Mouse (Mus musculus) embryonic facial prominence, embryonic 14.5 days (tissue): ENCODE data around the gene Tm7sf2. TPM values are rescaled to one million over a fixed set of nuclear protein-coding genes. Genes with fewer than 3 reads are reported as not detected.

Experiments used
- ATAC-seq: fragments of 200-750 bp; cut with Nextera tagmentation; 2 replicates; pipeline ENCODE4 v1.8.0; 2017; ENCODE audit warnings: low read depth, moderate number of reproducible peaks, moderate TSS enrichment
- DNase-seq: peaks from one replicate; pipeline ENCODE4 v3.0.0-alpha.2; 2015; ENCODE audit warnings: low spot score
- H3K27ac ChIP-seq: fragments of 300-500 bp; sonication (generic); replicated peaks from 2 replicates; pipeline ENCODE4 v1.5.1; 2014; ENCODE audit warnings: low read depth, mild to moderate bottlenecking, low read length, moderate library complexity
- H3K27me3 ChIP-seq: fragments of 300-500 bp; sonication (generic); replicated peaks from 2 replicates; pipeline ENCODE4 v1.6.1; 2014; ENCODE audit warnings: low read length; ENCODE audit not compliant: control insufficient read depth, insufficient read depth
- H3K36me3 ChIP-seq: fragments of 300-500 bp; sonication (generic); 2 replicates; pipeline ENCODE4 v1.6.1; 2014; ENCODE audit warnings: low read length, mixed read lengths; ENCODE audit not compliant: control insufficient read depth, insufficient read depth
- H3K4me1 ChIP-seq: fragments of 300-500 bp; sonication (generic); 2 replicates; pipeline ENCODE4 v1.6.1; 2014; ENCODE audit warnings: antibody characterized with exemption, low read length; ENCODE audit not compliant: control insufficient read depth, insufficient read depth
- H3K4me2 ChIP-seq: fragments of 300-500 bp; sonication (generic); 2 replicates; pipeline ENCODE4 v1.6.1; 2014; ENCODE audit warnings: low read depth, mild to moderate bottlenecking, low read length, moderate library complexity, mixed read lengths
- H3K4me3 ChIP-seq: fragments of 300-500 bp; sonication (generic); 2 replicates; pipeline ENCODE4 v1.5.1; 2014; ENCODE audit warnings: low read depth, mild to moderate bottlenecking, low read length
- H3K9ac ChIP-seq: fragments of 300-500 bp; sonication (generic); 2 replicates; pipeline ENCODE4 v1.6.1; 2014; ENCODE audit warnings: low read depth, mild to moderate bottlenecking, low read length, moderate library complexity, mixed read lengths
- H3K9me3 ChIP-seq: fragments of 300-500 bp; sonication (generic); 2 replicates; pipeline ENCODE4 v1.6.1; 2016; ENCODE audit warnings: low read length; ENCODE audit not compliant: control insufficient read depth
- WGBS: fragments of 180-500 bp; shearing (Covaris S2); extraction: QIAGEN DNeasy Blood & Tissue Kit; methylation state at CpG from one replicate; pipeline ENCODE4 v1.1.7; 2014; 5-methylcytosine and 5-hydroxymethylcytosine counted together
- polyA plus RNA-seq: library from polyadenylated mRNA; unstranded; fragments of >200 nt; fragmentation: Nextera tagmentation; extraction: Ambion mirVana; gene quantifications from 2 replicates; pipeline ENCODE4 v1.2.1, GENCODE M21; 2014

The Tm7sf2 gene
- polyA plus RNA-seq, 1 experiment from 2014 or later = 21.7 TPM

GRCm38 (mm10) chr19:6097847-6098246, 29.7 kb upstream of the Tm7sf2 start:
- Histone ChIP-seq H3K4me2 (no peak overlapping the region), H3K4me3 (no peak overlapping the region), H3K9me3 (no peaks in the 10 kb centered on the region), H3K36me3 (peaks cover 13% of the 10 kb centered on the region; the same call in 1 of the 2 replicates), H3K27ac (no peak overlapping the region), H3K4me1 (no peaks in the 10 kb centered on the region), H3K9ac (no peak overlapping the region), H3K27me3 (no peaks in the 10 kb centered on the region)
- DNase-seq (no peak), ATAC-seq (no peak)
- 85% methylated on average over 3 of the region's 3 CpGs for WGBS

DNA sequence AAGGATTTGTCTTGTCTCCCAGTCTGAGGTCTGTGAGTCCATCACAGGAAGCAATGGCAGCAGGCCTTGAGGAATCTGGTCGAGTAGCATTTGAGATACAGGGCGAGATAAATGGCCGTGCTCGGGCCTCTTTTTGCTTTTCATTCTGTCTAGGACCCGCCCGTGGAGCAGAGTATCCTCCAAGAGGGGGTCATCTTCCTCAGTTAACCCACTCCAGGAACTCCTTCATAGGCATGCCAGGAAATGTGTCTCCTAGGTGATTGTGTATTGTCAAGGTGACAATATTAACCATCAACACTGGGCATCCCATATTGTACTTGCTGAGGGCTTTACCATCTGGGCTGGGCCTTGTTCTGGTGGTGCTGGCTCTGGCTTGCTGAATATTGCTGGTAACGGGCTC, 25.9 kb upstream of the Tm7sf2 start, which contains the start of gene AC131692.1:
Gene AC131692.1 (plus strand): TSS at position 301 of the 400 bp plus-strand sequence.
- ATAC-seq (no peak), DNase-seq (no peak)
- Histone ChIP-seq H3K4me3 (no peak within 1 kb of the TSS), H3K9me3 (no peaks in the 10 kb centered on the region), H3K4me1 (no peaks in the 10 kb centered on the region), H3K36me3 (peaks cover 45% of the 10 kb centered on the region), H3K9ac (peak within 1 kb of the TSS; percentile 19; the same call in 1 of the 2 replicates), H3K27me3 (no peaks in the 10 kb centered on the region), H3K27ac (no peak within 1 kb of the TSS), H3K4me2 (no peak within 1 kb of the TSS)
- 88% methylated on average over 7 of the region's 7 CpGs for WGBS

DNA sequence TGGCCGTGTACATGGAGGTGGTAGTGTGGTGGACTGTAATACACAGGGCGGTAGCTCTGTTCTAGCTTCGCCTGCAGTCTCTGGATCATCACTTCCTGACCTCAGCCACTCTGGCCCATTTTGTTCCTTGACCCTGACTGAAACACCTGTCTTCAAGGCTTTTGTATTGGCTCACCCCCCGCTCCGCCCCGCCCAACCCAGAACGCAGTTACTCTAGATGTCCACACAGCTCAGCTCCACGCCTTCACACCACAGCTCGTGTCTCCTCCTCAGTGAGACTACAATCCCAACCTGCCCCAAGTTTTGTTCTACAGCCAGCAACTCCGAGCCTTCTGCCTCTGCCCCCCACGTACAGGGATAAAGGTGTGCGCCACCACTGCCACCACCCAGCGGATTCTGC, 20.7 kb upstream of the Tm7sf2 start:
- DNase-seq (no peak), ATAC-seq (no peak)
- H3K27ac ChIP-seq = no peak overlapping the region
- no peak overlapping the region for H3K4me3 ChIP-seq
- peaks cover 3% of the 10 kb centered on the region for H3K4me1 ChIP-seq
- no peaks in the 10 kb centered on the region for H3K27me3 ChIP-seq
- 93% methylated on average over 12 of the region's 13 CpGs for WGBS
- H3K9me3 ChIP-seq = no peaks in the 10 kb centered on the region
- no peak overlapping the region for H3K4me2 ChIP-seq
- no peak overlapping the region for H3K9ac ChIP-seq
- H3K36me3 ChIP-seq = peaks cover 49% of the 10 kb centered on the region

GRCm38 (mm10) chr19:6085417-6085879, 17.3 kb upstream of the Tm7sf2 start:
- H3K27me3 ChIP-seq = no peaks in the 10 kb centered on the region
- no peaks in the 10 kb centered on the region for H3K9me3 ChIP-seq
- peak overlapping the region; percentile 88 for H3K4me2 ChIP-seq
- peaks cover 44% of the 10 kb centered on the region for H3K36me3 ChIP-seq
- WGBS = under 1% methylated on average over 17 of the region's 17 CpGs
- DNase-seq (peak; percentile 85), ATAC-seq (peak; percentile 71)
- H3K4me3 ChIP-seq = peak overlapping the region; percentile 73
- peak overlapping the region; percentile 75 for H3K9ac ChIP-seq
- H3K27ac ChIP-seq = peak overlapping the region; percentile 57
- peaks cover 6% of the 10 kb centered on the region for H3K4me1 ChIP-seq

- DNase-seq (peak; percentile 99), ATAC-seq (peak; percentile 91)
- Histone ChIP-seq H3K27ac (peak within 1 kb of the TSS; percentile 66), H3K9ac (peak within 1 kb of the TSS; percentile 75), H3K4me1 (peaks cover 6% of the 10 kb centered on the region), H3K4me3 (peak within 1 kb of the TSS; percentile 73), H3K4me2 (peak within 1 kb of the TSS; percentile 88), H3K9me3 (no peaks in the 10 kb centered on the region), H3K36me3 (peaks cover 44% of the 10 kb centered on the region), H3K27me3 (no peaks in the 10 kb centered on the region)
- WGBS = under 1% methylated on average over 46 of the region's 58 CpGs
These were observed 16.5 kb upstream of the Tm7sf2 start, which contains the start of the genes Zfpl1 and Cdca5 for GRCm38 (mm10) chr19:6084478-6085248. Gene Zfpl1 (minus strand): TSS chr19:6084956. Gene Cdca5 (plus strand): TSS chr19:6084983.

DNA sequence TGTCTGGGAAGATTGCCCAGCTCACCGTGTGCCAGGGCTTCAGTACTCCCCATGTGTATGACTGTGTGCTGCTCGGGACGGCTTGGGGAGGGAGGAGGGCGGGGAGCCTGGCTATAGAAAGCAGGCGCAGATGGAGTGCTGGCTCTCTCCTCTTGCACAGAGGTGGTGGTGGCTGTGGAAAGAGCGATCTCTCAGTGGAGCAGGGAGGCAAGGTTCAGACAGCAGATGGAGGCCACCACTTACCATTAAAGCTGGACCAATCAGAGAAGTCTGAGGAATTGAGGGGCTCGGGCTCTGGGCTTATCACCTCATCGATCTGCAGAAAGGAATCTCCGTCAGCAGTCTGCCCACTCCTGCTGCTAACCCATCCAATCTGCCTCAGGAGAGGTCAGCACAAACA, 14.0 kb upstream of the Tm7sf2 start, which contains the start of gene Gm28374:
Gene Gm28374 (minus strand): TSS at position 101 of the 400 bp plus-strand sequence.
- 89% methylated on average over 8 of the region's 9 CpGs for WGBS
- H3K9ac ChIP-seq = no peak within 1 kb of the TSS

DNA sequence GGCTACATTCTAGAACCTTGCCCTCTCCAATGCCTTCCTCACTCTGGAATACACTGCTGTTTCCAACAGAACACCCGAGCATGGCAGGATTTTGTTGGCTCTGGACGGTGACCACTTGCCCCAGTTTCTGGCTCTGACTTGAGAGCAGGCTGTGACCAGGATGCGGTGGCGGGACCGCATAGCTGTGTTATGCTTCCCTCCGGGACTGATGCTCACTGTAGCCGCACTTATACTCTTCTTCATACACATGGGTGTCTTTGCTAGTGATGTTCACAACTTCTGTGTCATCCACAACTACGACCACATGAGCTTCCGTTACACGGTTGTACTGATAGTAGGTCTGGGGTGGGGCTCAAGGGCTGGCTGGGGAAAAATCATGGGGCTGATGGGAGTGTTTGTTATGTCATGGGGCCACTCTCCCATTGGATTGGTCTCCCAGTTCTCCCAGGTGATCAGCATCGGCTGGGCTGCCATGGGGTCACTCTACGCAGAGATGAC, 11.9 kb upstream of the Tm7sf2 start, which contains the start of gene Tmem262:
Gene Tmem262 (plus strand): TSS at position 51 of the 498 bp plus-strand sequence.
- H3K4me1 ChIP-seq = peaks cover 13% of the 10 kb centered on the region
- no peak for DNase-seq
- H3K27ac ChIP-seq = no peak within 1 kb of the TSS
- no peak within 1 kb of the TSS for H3K9ac ChIP-seq
- ATAC-seq = no peak
- H3K27me3 ChIP-seq = no peaks in the 10 kb centered on the region
- H3K36me3 ChIP-seq = peaks cover 28% of the 10 kb centered on the region
- no peak within 1 kb of the TSS for H3K4me2 ChIP-seq
- H3K4me3 ChIP-seq = no peak within 1 kb of the TSS
- no peaks in the 10 kb centered on the region for H3K9me3 ChIP-seq
- WGBS = 94% methylated on average over 12 of the region's 12 CpGs

More for the DNA sequence above, 14.0 kb upstream of the Tm7sf2 start, which contains the start of gene Gm28374:
- Histone ChIP-seq H3K27me3 (no peaks in the 10 kb centered on the region), H3K27ac (no peak within 1 kb of the TSS), H3K4me1 (peaks cover 6% of the 10 kb centered on the region), H3K4me3 (no peak within 1 kb of the TSS), H3K36me3 (peaks cover 32% of the 10 kb centered on the region), H3K4me2 (no peak within 1 kb of the TSS), H3K9me3 (no peaks in the 10 kb centered on the region)
- no peak for ATAC-seq
- no peak for DNase-seq

- ATAC-seq (peak; percentile 94), DNase-seq (peak; percentile 96)
- Histone ChIP-seq H3K9me3 (no peaks in the 10 kb centered on the region), H3K27me3 (no peaks in the 10 kb centered on the region), H3K4me3 (peak within 1 kb of the TSS; percentile 58), H3K9ac (peak within 1 kb of the TSS; percentile 73), H3K4me2 (peak within 1 kb of the TSS; percentile 70), H3K4me1 (peaks cover 7% of the 10 kb centered on the region; the same call in 1 of the 2 replicates), H3K27ac (peak within 1 kb of the TSS; percentile 84), H3K36me3 (peaks cover 40% of the 10 kb centered on the region)
- WGBS = under 1% methylated on average over 33 of the region's 33 CpGs
These were observed 8.6 kb upstream of the Tm7sf2 start, which contains the start of gene Vps51 for GRCm38 (mm10) chr19:6076564-6077393. Gene Vps51 (minus strand): TSS chr19:6077231.
